9 mouse cellular contexts compared by ENCODE assay signal in genomic region chr6:141487266-141487665, GRCm38 (mm10). TPM values are rescaled to one million over a fixed set of nuclear protein-coding genes. Genes with fewer than 3 reads are reported as not detected.
A peak's percentile ranks its signal among the peaks of the same experiment; 100 is the strongest.
DNase-seq lines count a peak whose midpoint lies in the region; ATAC-seq and TF ChIP-seq lines count a peak whose summit lies in the region.
"Had no signal": no experiment of that assay in that cellular context is flagged by ENCODE, and none has a peak within 500 bp of the region (broad histone marks: within the 10 kb centered on the region; RNA-seq: fewer than 3 reads in every experiment).

No protein-coding gene starts in this region.

- no peaks in the 10 kb centered on the region for H3K9me3 ChIP-seq in midbrain, embryonic 11.5 days (ENCODE audit: control insufficient read depth, low read length)

- no peak overlapping the region for H3K27ac ChIP-seq in cerebellum, adult 2 months (ENCODE audit: insufficient read depth, low read length)
- no peak overlapping the region for H3K27ac ChIP-seq in liver, adult 2 months (replicated peaks; ENCODE audit: insufficient read depth, low read depth, low read length)
- no peak overlapping the region for H3K27ac ChIP-seq in midbrain, embryonic 11.5 days (ENCODE audit: low read depth, low read length)

- no peak for TF ChIP-seq POLR2A in cerebellum, adult 2 months (IDR thresholded peaks at IDR 0.05; ENCODE audit: borderline replicate concordance, insufficient read depth, low read length)
- TF ChIP-seq POLR2A in liver, adult 2 months (IDR thresholded peaks at IDR 0.05; ENCODE audit: extremely low read depth, insufficient read depth, low read length), result no peak

- intact Hi-C loops in heart, postnatal 10 days (cut with DNase I), result loop anchor here (2.0 to 10.0 kb wide), 6 partner anchors 90 to 1030 kb away; partner anchors contain the start of gene Pyroxd1

- no peaks in the 10 kb centered on the region for H3K79me2 ChIP-seq in liver, adult 2 months (ENCODE audit: control insufficient read depth, insufficient read depth, low read length)

- no peak overlapping the region for H3K4me2 ChIP-seq in midbrain, embryonic 11.5 days

- H3K4me3 ChIP-seq in cerebellum, adult 2 months (replicated peaks; ENCODE audit: insufficient read depth, low read depth, low read length), result no peak overlapping the region
- H3K4me3 ChIP-seq in liver, adult 2 months (ENCODE audit: insufficient read depth, low read depth, low read length), result no peak overlapping the region
- no peak overlapping the region for H3K4me3 ChIP-seq in midbrain, embryonic 11.5 days (ENCODE audit: low read depth, low read length)
- H3K4me3 ChIP-seq: erythroblast, embryonic 14.5 days had no signal

- no peaks in the 10 kb centered on the region for H3K4me1 ChIP-seq in cerebellum, adult 2 months (ENCODE audit: control insufficient read depth, insufficient read depth, low read length)
- H3K4me1 ChIP-seq in liver, adult 2 months (ENCODE audit: control insufficient read depth, insufficient read depth, low read length), result no peaks in the 10 kb centered on the region
- H3K4me1 ChIP-seq in midbrain, embryonic 11.5 days (ENCODE audit: control insufficient read depth, insufficient read depth, low read length), result no peaks in the 10 kb centered on the region

- no peak overlapping the region for H3K9ac ChIP-seq in liver, adult 2 months (ENCODE audit: low read depth, low read length)
- H3K9ac ChIP-seq in midbrain, embryonic 11.5 days (ENCODE audit: low read length), result no peak overlapping the region

- peak; percentile 61 for ATAC-seq in midbrain, embryonic 11.5 days (ENCODE audit: low FRiP score)

- TF ChIP-seq CTCF in cerebellum, adult 2 months (IDR thresholded peaks at IDR 0.05; ENCODE audit: borderline replicate concordance, insufficient read depth, low read depth, low read length), result peak; percentile 42; the same call in 1 of the 2 replicates
- peak; percentile 25; the same call in 1 of the 2 replicates for TF ChIP-seq CTCF in liver, adult 2 months (IDR thresholded peaks at IDR 0.05; ENCODE audit: low read depth, low read length)

- no peaks in the 10 kb centered on the region for H3K36me3 ChIP-seq in liver, adult 2 months (ENCODE audit: control insufficient read depth, insufficient read depth, low read length)
- H3K36me3 ChIP-seq in midbrain, embryonic 11.5 days (ENCODE audit: control insufficient read depth, insufficient read depth, low read length), result no peaks in the 10 kb centered on the region

- WGBS in cerebellum, adult 2 months, result 37% methylated on average over 7 of the region's 7 CpGs
- 72% methylated on average over 7 of the region's 7 CpGs for WGBS in liver, adult 2 months
- 71% methylated on average over 7 of the region's 7 CpGs for WGBS in midbrain, embryonic 11.5 days

- peak in 1 of 2 experiments; percentile 46 for DNase-seq in cerebellum, adult 2 months
- DNase-seq in cerebellum, adult 11-12 months, result no peak
- peak; percentile 49 for DNase-seq in liver, adult 2 months (ENCODE audit: extremely low read depth, low read depth, low spot score)
- DNase-seq in liver, result no peak
- peak; percentile 55 to 63 for DNase-seq in heart, postnatal 10 days
- DNase-seq in midbrain, embryonic 11.5 days (ENCODE audit: low spot score, missing footprints), result peak; percentile 85
- no peak for DNase-seq in spleen, adult 12 weeks (ENCODE audit: low spot score)
- no peak for DNase-seq in adrenal gland, postnatal 36 days

- no peaks in the 10 kb centered on the region; the same call in 1 of the 2 replicates for H3K27me3 ChIP-seq in cerebellum, adult 2 months (ENCODE audit: control insufficient read depth, insufficient read depth, low read length)
- H3K27me3 ChIP-seq in liver, adult 2 months (ENCODE audit: control insufficient read depth, insufficient read depth, low read length), result no peaks in the 10 kb centered on the region
- H3K27me3 ChIP-seq in midbrain, embryonic 11.5 days (ENCODE audit: control insufficient read depth, insufficient read depth, low read length), result no peaks in the 10 kb centered on the region

RNA-seq across cellular contexts. Expression of gene Slco1c1, which starts 36.9 kb away (rescaled TPM):
- 32.1 and 34.5 TPM in 2 replicates for polyA plus RNA-seq in cerebellum, adult 2 months (2012; rRNA removed)
- total RNA-seq in liver, adult 2 months (2014; rRNA removed), result not detected in 2 replicates
- not detected in 2 replicates for polyA plus RNA-seq in liver, adult 2 months (2012; rRNA removed)
- total RNA-seq in heart, postnatal 10 days (2021), result 1 to 10 TPM in 1 of 2 experiments, under 1 TPM in 1; 0.47 to 1.1 TPM
- polyA plus RNA-seq in midbrain, embryonic 11.5 days (2014; fragmentation: Nextera tagmentation; extraction: Ambion mirVana), result 1.5 and 2.1 TPM in 2 replicates
- total RNA-seq in adrenal gland, postnatal 36 days (2021), result under 1 TPM; 0.13 to 0.33 TPM
- polyA plus RNA-seq: erythroblast, embryonic 14.5 days had no signal

Comparison
In these comparisons a context has a peak if more than half of its experiments do, and no peak if none do; other contexts are left out.
1. DNase-seq: peak in liver, adult 2 months (single experiment), heart, postnatal 10 days (2 of 2) and midbrain, embryonic 11.5 days (single experiment); none in cerebellum, adult 11-12 months (single experiment), liver (single experiment), spleen, adult 12 weeks (single experiment) and adrenal gland, postnatal 36 days (0 of 2).